Mouse (Mus musculus) heart, postnatal 4 days (tissue): ENCODE data around the gene Nanog. TPM values are rescaled to one million over a fixed set of nuclear protein-coding genes. Genes with fewer than 3 reads are reported as not detected.
"Not testable (repeated sequence)": the region's sequence is repeated elsewhere in the genome, so short reads cannot be mapped to it uniquely, and the experiment has no call there.

Experiments used
- DNase-seq: peaks from one replicate; pipeline ENCODE4 v3.0.0; 2021
- total RNA-seq, 2 experiments: library from RNA; stranded (reverse); gene quantifications; 2 replicates each; pipeline ENCODE4 v1.2.3; 2021

Gene Nanog
- total RNA-seq: under 1 TPM; 0.38 to 0.41 TPM

- no peak for DNase-seq
Observed at GRCm38 (mm10) chr6:122707036-122707800, at the start of gene Nanog. Gene Nanog, plus strand, starts transcription at chr6:122707489.

- DNase-seq: no peak
Observed at GRCm38 (mm10) chr6:122657630-122658029, 49.7 kb upstream of the Nanog start.

- peak; percentile 35 for DNase-seq
Observed at GRCm38 (mm10) chr6:122659567-122659966, 47.7 kb upstream of the Nanog start.

GRCm38 (mm10) chr6:122660601-122661379 is 46.5 kb upstream of the Nanog start:
- peak; percentile 57 for DNase-seq

- DNase-seq: peak; percentile 65
Observed at GRCm38 (mm10) chr6:122662551-122663264, 44.6 kb upstream of the Nanog start.

GRCm38 (mm10) chr6:122663596-122664206 is 43.6 kb upstream of the Nanog start:
- no peak for DNase-seq

GRCm38 (mm10) chr6:122665866-122666265 is 41.4 kb upstream of the Nanog start:
- peak; percentile 55 for DNase-seq

GRCm38 (mm10) chr6:122667715-122668114 is 39.6 kb upstream of the Nanog start:
- no peak for DNase-seq

- no peak for DNase-seq
Observed at GRCm38 (mm10) chr6:122668823-122669222, 38.5 kb upstream of the Nanog start.

GRCm38 (mm10) chr6:122669406-122670200 is 37.7 kb upstream of the Nanog start:
- peak; percentile 95 for DNase-seq

GRCm38 (mm10) chr6:122670201-122670551 is 37.1 kb upstream of the Nanog start:
- DNase-seq: no peak

GRCm38 (mm10) chr6:122670841-122671240 is 36.4 kb upstream of the Nanog start:
- DNase-seq: no peak

- no peak for DNase-seq
Observed at GRCm38 (mm10) chr6:122672746-122673145, 34.5 kb upstream of the Nanog start.

- no peak for DNase-seq
Observed at GRCm38 (mm10) chr6:122682646-122683045, 24.6 kb upstream of the Nanog start.

GRCm38 (mm10) chr6:122686709-122687108 is 20.6 kb upstream of the Nanog start:
- no peak for DNase-seq

- no peak for DNase-seq
Observed at GRCm38 (mm10) chr6:122689411-122690055, 17.8 kb upstream of the Nanog start.

- DNase-seq: no peak
Observed at GRCm38 (mm10) chr6:122690082-122690481, 17.2 kb upstream of the Nanog start.

GRCm38 (mm10) chr6:122695398-122695797 is 11.9 kb upstream of the Nanog start:
- no peak for DNase-seq

- not testable (repeated sequence) for DNase-seq
Observed at GRCm38 (mm10) chr6:122699628-122700027, 7.7 kb upstream of the Nanog start.

GRCm38 (mm10) chr6:122701816-122702215 is 5.5 kb upstream of the Nanog start:
- DNase-seq: no peak

- DNase-seq: peak; percentile 71
Observed at GRCm38 (mm10) chr6:122702480-122703124, 4.7 kb upstream of the Nanog start.
